Mouse (Mus musculus) spleen, adult 2 months (tissue): ENCODE results near the gene Gtpbp3.

Experiments
- CTCF ChIP-seq: fragments of 200-500 bp; IDR thresholded peaks from 2 replicates; pipeline ENCODE4 v1.5.1; 2011; ENCODE audit warnings: mild to moderate bottlenecking, inconsistent platforms; ENCODE audit not compliant: insufficient read depth, insufficient read length, insufficient replicate concordance; ENCODE audit errors: extremely low read depth
- POLR2A ChIP-seq: fragments of 200-500 bp; IDR thresholded peaks from 2 replicates; pipeline ENCODE4 v1.6.1; 2011; ENCODE audit warnings: low read depth, low read length, inconsistent platforms

- TF ChIP-seq POLR2A (no peak), CTCF (no peak)
Observed at GRCm38 (mm10) chr8:71478943-71479342, 9.0 kb upstream of the Gtpbp3 start.
